Mouse (Mus musculus) embryo, embryonic 11.5 days (tissue): ENCODE measurements around the gene Zfp366.

Experiments
- DNase-seq: peaks from one replicate; pipeline ENCODE4 v3.0.0-alpha.2; 2012; ENCODE audit warnings: low read depth, low spot score

Zfp366 gene

GRCm38 (mm10) chr13:99226809-99227208 is 42.2 kb downstream of the Zfp366 start:
- DNase-seq = no peak

GRCm38 (mm10) chr13:99227456-99228250 is 43.0 kb downstream of the Zfp366 start:
- no peak for DNase-seq

GRCm38 (mm10) chr13:99228821-99229570 is 44.4 kb downstream of the Zfp366 start:
- DNase-seq = no peak

DNA sequence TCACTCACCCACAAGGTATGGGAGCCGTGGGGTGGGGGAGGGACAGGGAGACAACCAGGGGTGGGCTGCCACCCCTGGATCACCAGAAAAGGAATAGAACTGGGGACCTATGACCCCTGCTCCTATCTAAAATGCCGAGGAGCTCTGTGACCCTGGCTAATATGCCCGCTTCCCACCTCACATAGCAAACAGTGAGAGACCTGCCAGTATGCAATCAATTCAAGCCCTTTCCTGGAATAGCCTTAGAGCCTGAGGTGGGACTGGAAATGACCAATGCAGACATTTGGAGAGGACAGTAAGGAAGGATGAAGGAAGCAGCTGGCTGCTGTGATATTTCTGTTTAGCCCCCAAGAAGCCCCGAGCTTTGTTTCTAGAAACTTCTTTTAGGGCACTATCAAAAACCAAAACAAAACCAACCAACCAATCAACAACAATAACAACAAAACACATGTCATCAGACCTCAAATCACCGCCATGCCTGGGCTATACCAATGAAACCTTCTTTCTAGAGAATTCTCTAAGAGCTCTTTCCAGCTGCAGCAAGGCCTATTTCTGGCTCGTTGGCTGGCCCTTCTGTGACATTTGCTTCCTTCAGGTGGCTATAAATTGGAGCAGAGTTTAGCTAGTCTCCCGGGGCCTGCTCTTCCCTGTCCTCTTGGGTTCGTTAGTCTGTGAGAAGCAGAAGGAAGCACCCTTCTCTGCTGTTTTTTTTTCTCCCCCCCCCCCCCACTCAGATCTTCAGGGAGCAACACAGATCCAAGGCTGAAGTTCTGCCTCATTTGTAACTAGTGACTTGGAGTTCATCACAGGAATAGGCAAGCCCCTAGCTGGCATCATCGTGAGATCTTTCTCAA is 45.2 kb downstream of the Zfp366 start:
- DNase-seq = no peak

DNA sequence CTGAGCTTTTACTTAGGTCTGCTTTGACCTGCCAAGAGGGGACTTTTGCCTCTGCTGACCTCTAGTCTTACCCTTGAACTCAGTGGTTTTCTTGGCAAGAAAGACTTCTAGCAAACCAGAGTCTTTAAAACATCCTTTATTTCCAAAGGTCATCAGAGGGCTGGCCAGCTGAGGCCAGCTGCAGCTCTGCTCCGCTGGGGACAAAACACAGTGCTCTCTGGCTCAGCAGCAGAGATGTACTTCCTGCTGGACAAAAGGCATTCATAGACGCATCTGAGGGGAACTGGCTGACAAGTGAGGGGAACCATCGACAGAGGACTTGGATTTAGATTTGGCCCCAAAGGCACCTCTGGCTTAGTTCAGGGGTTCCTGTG is 45.9 kb downstream of the Zfp366 start:
- DNase-seq = no peak

DNA sequence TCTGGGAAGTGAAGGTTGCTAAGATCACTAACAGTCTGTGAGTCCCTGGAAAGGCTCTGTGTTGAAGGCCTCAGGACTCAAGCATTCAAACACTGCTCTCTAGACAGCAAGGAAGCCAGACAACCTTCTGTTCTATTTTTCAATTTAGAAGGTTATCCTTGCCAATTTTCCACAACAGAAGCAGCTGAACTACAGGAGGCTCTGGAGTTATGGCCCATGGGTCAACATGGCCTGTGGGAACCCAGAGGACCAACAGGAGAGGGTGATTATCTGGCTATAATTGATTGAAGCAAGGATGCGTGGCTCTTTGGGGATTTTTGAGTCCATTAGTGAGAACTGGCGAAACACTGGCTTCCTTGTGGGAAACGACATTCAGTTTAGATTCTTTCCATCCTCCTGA is 48.7 kb downstream of the Zfp366 start:
- no peak for DNase-seq

- DNase-seq = no peak
These were observed 49.3 kb downstream of the Zfp366 start for GRCm38 (mm10) chr13:99233956-99234355.

GRCm38 (mm10) chr13:99235428-99236210 is 51.0 kb downstream of the Zfp366 start:
- no peak for DNase-seq

- no peak for DNase-seq
These were observed 51.6 kb downstream of the Zfp366 start for GRCm38 (mm10) chr13:99236222-99236621.

GRCm38 (mm10) chr13:99237122-99237521 is 52.5 kb downstream of the Zfp366 start:
- DNase-seq = no peak

GRCm38 (mm10) chr13:99237841-99238216 is 53.2 kb downstream of the Zfp366 start:
- no peak for DNase-seq

DNA sequence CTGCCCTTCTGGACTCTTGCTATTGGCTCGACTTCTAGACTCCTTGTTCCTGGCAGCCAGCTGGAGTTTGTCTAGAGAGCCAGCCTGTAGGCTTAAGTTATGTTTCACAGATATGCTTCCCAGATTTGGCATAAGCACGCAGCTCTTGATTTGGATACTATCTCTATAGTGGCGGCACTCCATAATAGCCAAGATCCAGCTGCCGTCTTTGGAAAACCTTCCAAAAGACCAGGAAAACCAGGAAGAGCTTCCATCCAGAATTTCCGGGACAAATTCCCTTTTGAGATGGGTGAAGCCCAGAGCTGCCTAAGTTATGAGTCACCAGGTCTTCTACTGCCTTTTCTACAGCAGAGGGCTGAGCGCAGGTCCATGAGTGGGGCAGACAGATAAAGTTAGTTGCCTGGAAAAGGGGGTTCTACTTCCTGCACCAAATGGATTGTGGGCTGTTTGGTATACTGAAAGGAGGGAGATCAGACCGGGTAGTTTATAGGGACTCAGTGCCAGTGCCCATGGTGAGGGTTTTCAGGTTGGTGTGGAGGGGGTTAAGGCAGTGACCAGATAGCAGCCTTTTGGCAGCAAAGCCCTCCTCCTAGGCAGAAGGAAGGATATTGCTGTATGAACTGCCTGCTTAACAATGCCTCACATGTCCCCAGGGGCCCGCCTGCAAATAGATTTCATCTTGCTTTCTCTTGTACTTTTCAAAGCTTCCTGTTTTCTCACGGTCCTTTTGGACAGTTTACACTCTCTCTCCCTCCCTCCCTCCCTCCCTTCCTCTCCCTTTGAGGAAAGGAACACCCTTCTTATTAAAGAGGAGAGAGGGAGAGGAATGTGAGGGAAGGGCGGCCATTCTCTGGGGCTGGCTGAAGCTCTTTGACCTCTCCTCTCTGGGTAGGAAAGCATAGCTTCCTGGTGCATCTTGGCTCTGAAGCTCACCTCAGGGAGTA is 53.9 kb downstream of the Zfp366 start:
- no peak for DNase-seq

- no peak for DNase-seq
These were observed 54.5 kb downstream of the Zfp366 start for GRCm38 (mm10) chr13:99239161-99239530.

GRCm38 (mm10) chr13:99239741-99240140 is 55.1 kb downstream of the Zfp366 start:
- DNase-seq = no peak

- DNase-seq = no peak
These were observed 57.4 kb downstream of the Zfp366 start for GRCm38 (mm10) chr13:99241984-99242383.

GRCm38 (mm10) chr13:99242895-99243294 is 58.3 kb downstream of the Zfp366 start:
- no peak for DNase-seq

GRCm38 (mm10) chr13:99243831-99244230 is 59.2 kb downstream of the Zfp366 start:
- no peak for DNase-seq

DNA sequence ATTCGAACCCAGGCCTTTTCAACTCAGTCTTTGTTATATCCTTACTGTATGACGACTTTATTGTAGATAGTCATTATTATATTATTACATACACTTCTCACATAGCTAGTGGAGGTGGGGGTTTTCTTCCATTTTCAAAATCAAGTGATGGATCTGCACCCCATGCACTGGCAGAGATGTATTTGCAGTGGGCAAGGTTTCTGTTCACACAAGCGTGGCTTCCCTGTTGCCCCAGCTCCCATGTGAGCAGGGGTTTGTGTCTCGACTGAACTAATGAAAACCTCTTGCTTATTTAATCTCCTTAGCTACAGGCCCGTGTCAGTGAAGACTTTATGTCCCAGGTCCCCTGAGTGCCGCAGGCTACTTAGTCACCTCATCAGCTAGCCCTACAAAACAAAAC is 59.8 kb downstream of the Zfp366 start:
- no peak for DNase-seq

- no peak for DNase-seq
These were observed 60.3 kb downstream of the Zfp366 start for GRCm38 (mm10) chr13:99244896-99245295.

GRCm38 (mm10) chr13:99245916-99246460 is 61.4 kb downstream of the Zfp366 start:
- DNase-seq = no peak
